Mouse (Mus musculus): ENCODE data around the gene Sun5.

GRCm38 (mm10) chr2:153860715-153861114 lies 10.2 kb downstream of the Sun5 start:
- TF ChIP-seq ZNF384 (IDR thresholded peaks at IDR 0.05; ENCODE audit: low read depth, low read length) (no peak), CHD2 (IDR thresholded peaks at IDR 0.05; ENCODE audit: low read depth, low read length) (no peak)
